Mouse (Mus musculus) CD4-positive helper T cell, adult 2 months (primary cell): ENCODE results near the gene Ddx24.

ENCODE experiments used
- DNase-seq: peaks from one replicate; pipeline ENCODE4 v3.0.0-alpha.2; 2012; ENCODE audit warnings: low read depth, missing footprints, low spot score

The Ddx24 gene

GRCm38 (mm10) chr12:103389982-103390381 is 35.6 kb downstream of the Ddx24 start:
- DNase-seq, result no peak

GRCm38 (mm10) chr12:103389348-103389727 is 36.3 kb downstream of the Ddx24 start:
- no peak for DNase-seq

- DNase-seq, result peak; percentile 84
Measured at GRCm38 (mm10) chr12:103388505-103389347, 36.9 kb downstream of the Ddx24 start, which contains the start of gene Otub2. Otub2 (plus strand) TSS chr12:103388682.

GRCm38 (mm10) chr12:103380226-103380625 is 45.4 kb downstream of the Ddx24 start:
- DNase-seq, result no peak

- DNase-seq, result no peak
Measured at GRCm38 (mm10) chr12:103376774-103377173, 48.9 kb downstream of the Ddx24 start.

- DNase-seq, result no peak
Measured at GRCm38 (mm10) chr12:103376124-103376523, 49.5 kb downstream of the Ddx24 start.

GRCm38 (mm10) chr12:103373530-103374236 is 51.9 kb downstream of the Ddx24 start:
- DNase-seq, result no peak

- DNase-seq, result peak; percentile 56
Measured at GRCm38 (mm10) chr12:103371711-103372110, 53.9 kb downstream of the Ddx24 start.

- DNase-seq, result no peak
Measured at GRCm38 (mm10) chr12:103370861-103371260, 54.8 kb downstream of the Ddx24 start.

- DNase-seq, result no peak
Measured at GRCm38 (mm10) chr12:103368777-103369176, 56.9 kb downstream of the Ddx24 start.

- no peak for DNase-seq
Measured at GRCm38 (mm10) chr12:103368326-103368669, 57.3 kb downstream of the Ddx24 start.

GRCm38 (mm10) chr12:103367620-103368325 is 57.9 kb downstream of the Ddx24 start:
- DNase-seq, result peak; percentile 50

- DNase-seq, result no peak
Measured at GRCm38 (mm10) chr12:103367171-103367570, 58.5 kb downstream of the Ddx24 start.

- DNase-seq, result no peak
Measured at GRCm38 (mm10) chr12:103362336-103362735, 63.3 kb downstream of the Ddx24 start.

GRCm38 (mm10) chr12:103361539-103362307 is 63.9 kb downstream of the Ddx24 start:
- no peak for DNase-seq

- DNase-seq, result no peak
Measured at GRCm38 (mm10) chr12:103360812-103361211, 64.8 kb downstream of the Ddx24 start.

- no peak for DNase-seq
Measured at GRCm38 (mm10) chr12:103358951-103359801, 66.5 kb downstream of the Ddx24 start.

- DNase-seq, result no peak
Measured at GRCm38 (mm10) chr12:103358216-103358615, 67.4 kb downstream of the Ddx24 start.
